Mouse (Mus musculus) cerebellum, adult 2 months (tissue): Measurements from ENCODE around the gene Muc16.

ENCODE experiments used
- CTCF ChIP-seq: fragments of 200-500 bp; IDR thresholded peaks from 2 replicates; pipeline ENCODE4 v1.5.1; 2011; ENCODE audit warnings: low read depth, mild to moderate bottlenecking, control low read depth, low read length, moderate library complexity, borderline replicate concordance; ENCODE audit not compliant: insufficient read depth
- POLR2A ChIP-seq: fragments of 200-500 bp; IDR thresholded peaks from 2 replicates; pipeline ENCODE4 v1.6.1; 2011; ENCODE audit warnings: low read length, control low read depth, borderline replicate concordance; ENCODE audit not compliant: insufficient read depth

GRCm38 (mm10) chr9:18468005-18468404, 206.3 kb downstream of the Muc16 start:
- TF ChIP-seq CTCF (no peak), POLR2A (no peak)
